Comparison of ENCODE assay signal across 17 mouse cellular contexts in genomic region chr5:120339162-120339561, GRCm38 (mm10).
DNase-seq lines count a peak whose midpoint lies in the region; ATAC-seq and TF ChIP-seq lines count a peak whose summit lies in the region.
"Had no signal": no experiment of that assay in that cellular context is flagged by ENCODE, and none has a peak within 500 bp of the region (broad histone marks: within the 10 kb centered on the region; RNA-seq: fewer than 3 reads in every experiment).

No protein-coding gene starts in this region.

- no peak for TF ChIP-seq POLR2A in cerebellum, adult 2 months (IDR thresholded peaks at IDR 0.05; ENCODE audit: borderline replicate concordance, insufficient read depth, low read length)

- no peaks in the 10 kb centered on the region for H3K9me3 ChIP-seq in midbrain, embryonic 10.5 days (replicated peaks)
- no peaks in the 10 kb centered on the region for H3K9me3 ChIP-seq in midbrain, embryonic 11.5 days (ENCODE audit: control insufficient read depth, low read length)
- H3K9me3 ChIP-seq in heart, embryonic 11.5 days (replicated peaks; ENCODE audit: control insufficient read depth, low read length): no peaks in the 10 kb centered on the region
- H3K9me3 ChIP-seq: heart, embryonic 13.5 days; hindbrain, embryonic 15.5 days had no signal

- ATAC-seq in midbrain, embryonic 11.5 days (ENCODE audit: low FRiP score): no peak
- ATAC-seq in erythroid progenitor cell, adult 5-6 weeks (replicated peaks; ENCODE audit: low FRiP score, poor library complexity, severe bottlenecking): no peak
- ATAC-seq in heart, embryonic 11.5 days (replicated peaks; ENCODE audit: insufficient number of reproducible peaks, low FRiP score, low TSS enrichment): no peak
- ATAC-seq: forebrain, embryonic 16.5 days; intestine, embryonic 16.5 days had no signal

- H3K4me3 ChIP-seq in midbrain, embryonic 10.5 days: no peak overlapping the region
- H3K4me3 ChIP-seq in midbrain, embryonic 11.5 days (ENCODE audit: low read depth, low read length): no peak overlapping the region
- no peak overlapping the region for H3K4me3 ChIP-seq in cerebellum, adult 2 months (replicated peaks; ENCODE audit: insufficient read depth, low read depth, low read length)
- no peak overlapping the region for H3K4me3 ChIP-seq in heart, embryonic 11.5 days (ENCODE audit: low read depth, low read length)
- H3K4me3 ChIP-seq: gastrocnemius, adult 2 months; heart, embryonic 13.5 days; hindbrain, embryonic 15.5 days had no signal

- H3K27ac ChIP-seq in midbrain, embryonic 10.5 days (replicated peaks): 0 out of 2 replicates have a peak overlapping the region, but pooled peaks have one; percentile 38
- H3K27ac ChIP-seq in midbrain, embryonic 11.5 days (ENCODE audit: low read depth, low read length): no peak overlapping the region
- no peak overlapping the region for H3K27ac ChIP-seq in cerebellum, adult 2 months (ENCODE audit: insufficient read depth, low read length)
- H3K27ac ChIP-seq in heart, embryonic 11.5 days (ENCODE audit: low read depth, low read length): no peak overlapping the region
- H3K27ac ChIP-seq: gastrocnemius, adult 2 months; heart, embryonic 13.5 days; hindbrain, embryonic 15.5 days had no signal

- H3K4me1 ChIP-seq in midbrain, embryonic 10.5 days: peaks cover 22% of the 10 kb centered on the region
- H3K4me1 ChIP-seq in midbrain, embryonic 11.5 days (ENCODE audit: control insufficient read depth, insufficient read depth, low read length): no peaks in the 10 kb centered on the region
- H3K4me1 ChIP-seq in cerebellum, adult 2 months (ENCODE audit: control insufficient read depth, insufficient read depth, low read length): peaks cover 18% of the 10 kb centered on the region
- H3K4me1 ChIP-seq in heart, embryonic 11.5 days (ENCODE audit: control insufficient read depth, insufficient read depth, low read length): no peaks in the 10 kb centered on the region
- H3K4me1 ChIP-seq: heart, embryonic 13.5 days; hindbrain, embryonic 15.5 days had no signal

- H3K36me3 ChIP-seq in midbrain, embryonic 10.5 days: no peaks in the 10 kb centered on the region
- no peaks in the 10 kb centered on the region for H3K36me3 ChIP-seq in midbrain, embryonic 11.5 days (ENCODE audit: control insufficient read depth, insufficient read depth, low read length)
- H3K36me3 ChIP-seq in heart, embryonic 11.5 days (ENCODE audit: control insufficient read depth, insufficient read depth, low read length): no peaks in the 10 kb centered on the region
- H3K36me3 ChIP-seq: heart, embryonic 13.5 days; hindbrain, embryonic 15.5 days had no signal

- TF ChIP-seq CTCF in cerebellum, adult 2 months (IDR thresholded peaks at IDR 0.05; ENCODE audit: borderline replicate concordance, insufficient read depth, low read depth, low read length): no peak

- DNase-seq in midbrain, embryonic 10.5 days (ENCODE audit: low spot score): no peak
- no peak for DNase-seq in midbrain, embryonic 11.5 days (ENCODE audit: low spot score, missing footprints)
- peak; percentile 50 to 72 for DNase-seq in cerebellum, adult 2 months
- peak; percentile 62 for DNase-seq in cerebellum, adult 9-11 months
- no peak for DNase-seq in frontal cortex, postnatal 14 days (ENCODE audit: low spot score in 2 of 2)
- DNase-seq: adrenal gland, adult 2 months; adrenal gland, postnatal 25 days; gastrocnemius, adult 2 months; gastrocnemius, postnatal 25 days; heart, postnatal 36 days; kidney, adult 9 months had no signal

- H3K9ac ChIP-seq in midbrain, embryonic 11.5 days (ENCODE audit: low read length): no peak overlapping the region
- H3K9ac ChIP-seq in heart, embryonic 11.5 days (ENCODE audit: low read depth, low read length): no peak overlapping the region
- H3K9ac ChIP-seq: heart, embryonic 13.5 days; hindbrain, embryonic 15.5 days had no signal

- WGBS in midbrain, embryonic 10.5 days: 84% methylated on average over 2 of the region's 2 CpGs
- 85% methylated on average over 2 of the region's 2 CpGs for WGBS in midbrain, embryonic 11.5 days
- 28% methylated on average over 2 of the region's 2 CpGs for WGBS in cerebellum, adult 2 months
- WGBS in heart, embryonic 11.5 days (ENCODE audit: insufficient replicate concordance): 61% methylated on average over 2 of the region's 2 CpGs

- H3K4me2 ChIP-seq in midbrain, embryonic 11.5 days: no peak overlapping the region
- no peak overlapping the region for H3K4me2 ChIP-seq in heart, embryonic 11.5 days
- H3K4me2 ChIP-seq: heart, embryonic 13.5 days; hindbrain, embryonic 15.5 days had no signal

- H3K27me3 ChIP-seq in midbrain, embryonic 10.5 days (ENCODE audit: low read depth, poor library complexity, severe bottlenecking): peaks cover 72% of the 10 kb centered on the region
- peaks cover 3% of the 10 kb centered on the region for H3K27me3 ChIP-seq in midbrain, embryonic 11.5 days (ENCODE audit: control insufficient read depth, insufficient read depth, low read length)
- no peaks in the 10 kb centered on the region for H3K27me3 ChIP-seq in cerebellum, adult 2 months (ENCODE audit: control insufficient read depth, insufficient read depth, low read length)
- H3K27me3 ChIP-seq in heart, embryonic 11.5 days (ENCODE audit: control insufficient read depth, insufficient read depth, low read length): peaks cover 27% of the 10 kb centered on the region
- H3K27me3 ChIP-seq: hindbrain, embryonic 15.5 days had no signal

Comparison
In these comparisons a context has a peak if more than half of its experiments do, and no peak if none do; other contexts are left out.
1. DNase-seq: peak in cerebellum, adult 2 months (2 of 2) and cerebellum, adult 9-11 months (single experiment); none in midbrain, embryonic 10.5 days (single experiment), midbrain, embryonic 11.5 days (single experiment) and frontal cortex, postnatal 14 days (0 of 2).